Mouse (Mus musculus) liver, embryonic 14.5 days (tissue): ENCODE measurements around the gene Letmd1. TPM values are rescaled to one million over a fixed set of nuclear protein-coding genes. Genes with fewer than 3 reads are reported as not detected.
"Not testable (repeated sequence)": the region's sequence is repeated elsewhere in the genome, so short reads cannot be mapped to it uniquely, and the experiment has no call there.

ENCODE experiments used
- ATAC-seq: fragments of 200-750 bp; cut with Nextera tagmentation; 2 replicates; pipeline ENCODE4 v1.8.0; 2017; ENCODE audit warnings: moderate number of reproducible peaks, mild to moderate bottlenecking, moderate library complexity; ENCODE audit not compliant: insufficient read depth
- DNase-seq, 3 experiments: peaks; one replicate each; pipeline ENCODE4 v3.0.0-alpha.2; 2012 to 2013; ENCODE audit warnings: low read depth in 3 of 3, low spot score in 3 of 3
- H3K27ac ChIP-seq: fragments of 300-500 bp; sonication (generic); 2 replicates; pipeline ENCODE4 v1.5.1; 2014; ENCODE audit warnings: moderate library complexity, mild to moderate bottlenecking, control low read depth, inconsistent platforms
- H3K27me3 ChIP-seq: fragments of 300-500 bp; sonication (generic); 2 replicates; pipeline ENCODE4 v1.6.1; 2014; ENCODE audit warnings: mild to moderate bottlenecking, low read length, moderate library complexity; ENCODE audit not compliant: control insufficient read depth, insufficient read depth
- H3K36me3 ChIP-seq: fragments of 300-500 bp; sonication (generic); replicated peaks from 2 replicates; pipeline ENCODE4 v1.6.1; 2014; ENCODE audit warnings: low read depth; ENCODE audit not compliant: control insufficient read depth, insufficient read depth
- H3K4me1 ChIP-seq, 2 experiments: fragments of 200-500 bp in 1 of 2; fragments of 300-500 bp in 1 of 2; sonication (generic) in 1 of 2; replicated peaks; 2 replicates each; pipeline ENCODE4 v1.6.1; 2012 to 2014; ENCODE audit warnings: antibody characterized with exemption in 1 of 2, inconsistent platforms in 1 of 2, low read length in 1 of 2; ENCODE audit not compliant: control insufficient read depth in 2 of 2, insufficient read depth in 2 of 2
- H3K4me2 ChIP-seq: fragments of 300-500 bp; sonication (generic); 2 replicates; pipeline ENCODE4 v1.6.1; 2014; ENCODE audit warnings: low read depth, mild to moderate bottlenecking, control low read depth, moderate library complexity
- H3K4me3 ChIP-seq, 2 experiments: fragments of 200-500 bp in 1 of 2; fragments of 300-500 bp in 1 of 2; sonication (generic) in 1 of 2; 2 replicates each; pipeline ENCODE4 v1.5.1; 2012 to 2014; ENCODE audit warnings: low read depth in 2 of 2, low read length in 2 of 2, mild to moderate bottlenecking in 2 of 2, control low read depth in 1 of 2, inconsistent platforms in 1 of 2, moderate library complexity in 1 of 2; ENCODE audit not compliant: insufficient read depth in 1 of 2
- H3K9ac ChIP-seq: fragments of 300-500 bp; sonication (generic); replicated peaks from 2 replicates; pipeline ENCODE4 v1.6.1; 2014; ENCODE audit warnings: mild to moderate bottlenecking, control low read depth, moderate library complexity
- H3K9me3 ChIP-seq: fragments of 300-500 bp; sonication (generic); 2 replicates; pipeline ENCODE4 v1.6.1; 2016; ENCODE audit warnings: low read length, mixed read lengths; ENCODE audit not compliant: control insufficient read depth
- CTCF ChIP-seq: IDR thresholded peaks from 2 replicates; pipeline ENCODE4 v1.5.1; 2016; ENCODE audit warnings: antibody characterized with exemption, low read depth, control low read depth
- EP300 ChIP-seq: IDR thresholded peaks from 2 replicates; pipeline ENCODE4 v1.6.1; 2016; ENCODE audit warnings: antibody characterized with exemption, low read depth
- WGBS: fragments of 180-500 bp; shearing (Covaris S2); extraction: QIAGEN DNeasy Blood & Tissue Kit; methylation state at CpG from one replicate; pipeline ENCODE4 v1.1.7; 2014; ENCODE audit not compliant: insufficient replicate concordance; 5-methylcytosine and 5-hydroxymethylcytosine counted together
- polyA plus RNA-seq, 2 experiments: library from polyadenylated mRNA; depleted of rRNA in 1 of 2; stranded (reverse) in 1 of 2; unstranded in 1 of 2; fragments of >200 nt; fragmentation: Nextera tagmentation in 1 of 2; extraction: Ambion mirVana in 1 of 2; gene quantifications; 2 replicates each; pipeline versions ENCODE4 v1.2.1 to v1.2.3; 2012 to 2014

Gene Letmd1
- polyA plus RNA-seq, 2 experiments = 9.5 to 15.2 TPM

DNA sequence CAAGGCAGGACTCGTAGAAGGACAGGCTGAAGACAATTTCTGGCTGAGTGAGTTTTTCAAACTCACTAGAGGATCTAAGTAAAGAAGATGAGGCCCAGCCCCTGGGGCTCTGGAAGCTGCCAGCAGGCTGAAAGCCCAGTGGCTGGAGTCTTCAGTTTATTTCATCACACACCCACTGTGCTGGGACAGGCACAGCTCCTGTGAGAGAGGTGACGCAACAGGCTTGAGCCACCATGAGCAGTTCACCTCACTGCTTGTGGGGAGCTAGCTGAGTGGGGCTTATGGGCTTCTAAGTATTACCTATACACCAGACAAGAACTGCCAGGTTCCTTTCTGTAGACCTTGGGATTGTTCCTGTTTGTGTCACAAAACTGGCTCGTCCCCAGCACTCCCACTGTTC, 16.8 kb downstream of the Letmd1 start:
- no peak for TF ChIP-seq CTCF
- no peak for TF ChIP-seq EP300
- Histone ChIP-seq H3K9ac (no peak overlapping the region), H3K4me2 (no peak overlapping the region), H3K4me3 (no peak overlapping the region), H3K27me3 (no peaks in the 10 kb centered on the region), H3K27ac (no peak overlapping the region), H3K36me3 (no peaks in the 10 kb centered on the region), H3K9me3 (no peaks in the 10 kb centered on the region), H3K4me1 (no peaks in the 10 kb centered on the region)
- 67% methylated on average over 3 of the region's 3 CpGs for WGBS
- DNase-seq = no peak
- 0 out of 2 replicates have a peak, but pooled peaks have one; percentile 31 for ATAC-seq

DNA sequence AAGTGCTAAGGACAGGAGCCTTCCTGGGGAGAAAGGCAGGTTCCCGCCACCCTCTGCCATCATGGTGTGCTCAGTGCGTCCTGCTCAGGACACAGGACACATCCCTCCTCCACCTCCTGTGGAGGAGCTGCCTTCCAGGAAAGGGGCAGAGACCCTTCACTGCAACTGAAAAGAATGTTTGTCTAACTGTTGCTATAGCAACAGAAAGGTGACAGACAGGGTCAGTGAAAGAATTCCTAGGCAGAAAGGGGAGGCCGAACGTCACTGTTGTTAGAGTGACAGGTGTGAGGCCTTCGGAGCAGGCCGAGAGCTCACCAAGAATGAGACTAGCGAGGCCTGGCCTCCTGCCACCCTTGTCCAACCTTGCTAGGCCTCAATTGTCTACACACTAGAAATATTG, 17.6 kb downstream of the Letmd1 start:
- no peak for DNase-seq
- Histone ChIP-seq H3K27me3 (no peaks in the 10 kb centered on the region), H3K27ac (no peak overlapping the region), H3K4me2 (no peak overlapping the region), H3K9me3 (no peaks in the 10 kb centered on the region), H3K4me1 (no peaks in the 10 kb centered on the region), H3K36me3 (no peaks in the 10 kb centered on the region), H3K4me3 (no peak overlapping the region), H3K9ac (no peak overlapping the region)
- 71% methylated on average over 7 of the region's 7 CpGs for WGBS
- TF ChIP-seq CTCF (no peak), EP300 (no peak)
- no peak for ATAC-seq

DNA sequence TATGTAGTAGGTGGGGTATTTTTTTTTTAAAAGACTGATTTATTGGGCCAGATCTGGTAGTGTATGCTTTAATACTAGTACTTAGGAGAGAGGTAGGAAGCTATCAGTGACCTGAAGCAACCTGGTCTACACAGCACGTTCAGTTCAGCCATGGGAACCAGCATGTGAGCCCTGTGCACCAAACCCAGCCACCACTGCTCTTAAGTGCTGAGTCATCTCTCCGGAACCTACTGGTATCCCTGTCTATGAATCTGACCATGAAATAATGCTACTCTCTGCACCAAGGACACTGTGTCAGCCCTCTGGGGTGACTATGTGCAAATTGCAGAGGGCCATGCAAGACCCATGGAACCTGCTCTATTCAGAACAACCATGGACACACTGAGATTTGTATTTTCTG, 18.2 kb downstream of the Letmd1 start:
- no peak for ATAC-seq
- no peak for DNase-seq
- H3K9me3 ChIP-seq = no peaks in the 10 kb centered on the region
- H3K9ac ChIP-seq = no peak overlapping the region
- WGBS = 59% methylated on average over 2 of the region's 2 CpGs
- no peak overlapping the region for H3K27ac ChIP-seq
- no peak overlapping the region for H3K4me3 ChIP-seq
- no peak overlapping the region for H3K4me2 ChIP-seq
- TF ChIP-seq CTCF (no peak), EP300 (no peak)
- no peaks in the 10 kb centered on the region for H3K4me1 ChIP-seq
- H3K27me3 ChIP-seq = no peaks in the 10 kb centered on the region
- no peaks in the 10 kb centered on the region for H3K36me3 ChIP-seq

DNA sequence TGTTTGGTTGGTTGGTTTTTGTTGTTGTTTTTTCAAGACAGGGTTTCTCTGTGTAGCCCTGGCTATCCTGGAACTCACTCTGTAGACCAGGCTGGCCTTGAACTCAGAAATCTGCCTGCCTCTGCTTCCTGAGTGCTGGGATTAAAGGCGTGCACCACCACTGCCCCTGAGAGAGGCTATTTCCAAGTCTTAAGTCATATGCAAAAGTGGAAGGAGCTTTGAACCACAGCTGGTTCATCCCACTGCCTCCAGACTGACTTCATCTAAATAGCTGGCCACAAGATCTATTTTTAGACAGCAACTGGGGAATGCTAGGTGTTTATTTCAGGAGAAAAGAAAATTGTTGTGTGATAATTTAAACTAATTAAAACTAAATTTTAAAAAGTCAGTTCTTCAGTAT, 19.5 kb downstream of the Letmd1 start:
- not testable (repeated sequence) for H3K9me3 ChIP-seq, ATAC-seq, H3K4me3 ChIP-seq, H3K27me3 ChIP-seq, H3K27ac ChIP-seq, H3K4me1 ChIP-seq, H3K9ac ChIP-seq, DNase-seq, H3K4me2 ChIP-seq, H3K36me3 ChIP-seq
- 65% methylated on average over 1 of the region's 1 CpGs for WGBS

DNA sequence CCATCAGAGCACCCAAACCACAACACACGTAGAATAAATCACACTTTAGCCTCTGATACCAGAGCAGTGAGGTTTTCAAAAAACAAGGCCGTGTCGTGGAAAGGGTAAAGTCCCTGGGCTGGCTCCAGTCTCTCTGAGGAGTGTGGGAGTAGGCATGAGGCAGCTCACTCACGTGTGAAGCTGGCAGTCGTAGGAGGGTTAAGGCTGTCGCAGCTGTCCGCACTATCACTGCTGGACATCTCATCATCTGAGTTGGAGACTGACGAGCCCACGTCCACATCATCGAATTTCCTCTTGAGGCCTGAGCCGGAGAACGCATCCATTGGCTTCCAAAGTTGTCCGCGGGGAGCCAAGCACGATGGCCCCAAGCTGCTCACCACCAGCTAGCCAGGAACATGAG, 20.4 kb downstream of the Letmd1 start:
- 77% methylated on average over 15 of the region's 15 CpGs for WGBS
- no peak overlapping the region for H3K27ac ChIP-seq
- no peak overlapping the region for H3K4me2 ChIP-seq
- DNase-seq = no peak
- no peak overlapping the region for H3K9ac ChIP-seq
- peaks cover 0 to 5% of the 10 kb centered on the region in 2 experiments; a peak in 2 of 4 replicates for H3K4me1 ChIP-seq
- TF ChIP-seq CTCF = no peak
- TF ChIP-seq EP300 = no peak
- no peak overlapping the region for H3K4me3 ChIP-seq
- no peak for ATAC-seq
- H3K36me3 ChIP-seq = no peaks in the 10 kb centered on the region
- no peaks in the 10 kb centered on the region for H3K9me3 ChIP-seq
- H3K27me3 ChIP-seq = peaks cover 6% of the 10 kb centered on the region
